Mouse (Mus musculus) neural tube, embryonic 12.5 days (tissue): ENCODE measurements around the gene Smim27. TPM values are rescaled to one million over a fixed set of nuclear protein-coding genes. Genes with fewer than 3 reads are reported as not detected.

Experiments used
- ATAC-seq: fragments of 200-750 bp; cut with Nextera tagmentation; 2 replicates; pipeline ENCODE4 v1.8.0; 2017; ENCODE audit warnings: low read depth, mild to moderate bottlenecking, moderate TSS enrichment, moderate library complexity; ENCODE audit not compliant: low FRiP score
- H3K27ac ChIP-seq: fragments of 300-500 bp; sonication (generic); 2 replicates; pipeline ENCODE4 v1.5.1; 2016
- H3K27me3 ChIP-seq: fragments of 300-500 bp; sonication (generic); replicated peaks from 2 replicates; pipeline ENCODE4 v1.6.1; 2016; ENCODE audit warnings: mild to moderate bottlenecking
- H3K36me3 ChIP-seq: fragments of 300-500 bp; sonication (generic); 2 replicates; pipeline ENCODE4 v1.6.1; 2016; ENCODE audit warnings: mild to moderate bottlenecking
- H3K4me1 ChIP-seq: fragments of 300-500 bp; sonication (generic); 2 replicates; pipeline ENCODE4 v1.6.1; 2016
- H3K4me2 ChIP-seq: fragments of 300-500 bp; sonication (generic); replicated peaks from 2 replicates; pipeline ENCODE4 v1.6.1; 2016; ENCODE audit warnings: mild to moderate bottlenecking
- H3K4me3 ChIP-seq: fragments of 300-500 bp; sonication (generic); 2 replicates; pipeline ENCODE4 v1.5.1; 2016
- H3K9ac ChIP-seq: fragments of 300-500 bp; sonication (generic); 2 replicates; pipeline ENCODE4 v1.6.1; 2016; ENCODE audit warnings: mild to moderate bottlenecking
- H3K9me3 ChIP-seq: fragments of 300-500 bp; sonication (generic); 2 replicates; pipeline ENCODE4 v1.6.1; 2016; ENCODE audit warnings: mild to moderate bottlenecking
- WGBS: fragments of 180-500 bp; shearing (Covaris S2); methylation state at CpG from one replicate; pipeline ENCODE4 v1.1.7; 2016; 5-methylcytosine and 5-hydroxymethylcytosine counted together
- polyA plus RNA-seq: library from polyadenylated mRNA; unstranded; fragments of >200 nt; fragmentation: Nextera tagmentation; extraction: Ambion mirVana; gene quantifications from 2 replicates; pipeline ENCODE4 v1.2.1, GENCODE M21; 2016

Gene Smim27
- polyA plus RNA-seq, 1 experiment from 2014 or later: 23.0 TPM

- H3K4me3 ChIP-seq: peak overlapping the region; percentile 46
- H3K36me3 ChIP-seq: no peaks in the 10 kb centered on the region
- ATAC-seq: peak; percentile 62
- 3% methylated on average over 17 of the region's 17 CpGs for WGBS
- H3K4me2 ChIP-seq: peak overlapping the region; percentile 83
- H3K9ac ChIP-seq: no peak overlapping the region
- H3K4me1 ChIP-seq: peaks cover 19% of the 10 kb centered on the region
- H3K27ac ChIP-seq: no peak overlapping the region
- no peaks in the 10 kb centered on the region for H3K9me3 ChIP-seq
- H3K27me3 ChIP-seq: no peaks in the 10 kb centered on the region
These were observed 30.6 kb upstream of the Smim27 start for GRCm38 (mm10) chr4:40238483-40239408.

DNA sequence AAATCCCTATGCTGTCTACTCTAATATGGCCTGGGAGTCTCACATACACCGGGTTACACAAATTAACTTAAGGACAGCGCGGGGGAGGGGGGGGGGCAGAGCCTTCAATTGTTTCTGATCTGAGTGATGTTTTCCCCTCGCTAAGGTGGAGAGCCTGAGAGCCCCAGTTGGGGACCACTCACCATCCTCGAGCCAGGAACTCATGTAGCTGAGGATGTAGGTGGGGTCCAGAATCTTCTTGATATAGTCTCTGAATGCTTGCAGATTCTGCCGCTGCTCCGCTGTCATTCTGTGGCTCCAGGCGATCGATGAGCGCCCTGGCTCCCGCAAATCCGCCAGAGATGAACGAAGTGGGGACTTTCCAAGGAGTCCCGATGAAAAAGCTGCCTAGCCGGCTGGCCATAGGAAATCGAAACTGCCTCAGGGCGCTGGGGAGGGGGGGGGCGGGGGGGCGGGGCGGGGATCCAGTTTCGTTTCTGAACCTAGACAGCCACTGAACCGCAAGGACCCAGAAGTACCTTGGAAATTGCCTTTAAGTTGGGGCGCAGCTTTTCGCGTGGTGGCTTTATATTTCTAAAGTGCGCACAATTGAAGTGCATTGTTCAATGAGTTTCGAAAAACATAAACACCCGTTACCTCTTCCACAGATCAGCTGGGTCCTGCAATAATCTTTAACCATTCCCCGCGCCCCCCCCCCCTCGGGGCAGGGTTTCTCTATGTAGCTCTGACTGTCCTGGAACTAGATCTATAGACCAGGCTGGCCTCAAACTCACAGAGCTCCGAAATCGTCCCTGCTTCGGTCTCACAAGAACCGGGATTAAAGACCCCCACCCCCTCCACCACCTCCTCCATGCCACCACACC, 29.7 kb upstream of the Smim27 start, which contains the start of gene Ddx58:
TSS of gene Ddx58 (minus strand) at position 420 of the 863 bp plus-strand sequence.
- no peaks in the 10 kb centered on the region for H3K27me3 ChIP-seq
- H3K4me2 ChIP-seq: peak within 1 kb of the TSS; percentile 83
- H3K4me1 ChIP-seq: peaks cover 19% of the 10 kb centered on the region
- no peaks in the 10 kb centered on the region for H3K36me3 ChIP-seq
- H3K27ac ChIP-seq: no peak within 1 kb of the TSS
- peak within 1 kb of the TSS; percentile 60 for H3K9ac ChIP-seq
- peak within 1 kb of the TSS; percentile 46 for H3K4me3 ChIP-seq
- ATAC-seq: peak; percentile 55
- no peaks in the 10 kb centered on the region for H3K9me3 ChIP-seq
- 3% methylated on average over 34 of the region's 35 CpGs for WGBS

DNA sequence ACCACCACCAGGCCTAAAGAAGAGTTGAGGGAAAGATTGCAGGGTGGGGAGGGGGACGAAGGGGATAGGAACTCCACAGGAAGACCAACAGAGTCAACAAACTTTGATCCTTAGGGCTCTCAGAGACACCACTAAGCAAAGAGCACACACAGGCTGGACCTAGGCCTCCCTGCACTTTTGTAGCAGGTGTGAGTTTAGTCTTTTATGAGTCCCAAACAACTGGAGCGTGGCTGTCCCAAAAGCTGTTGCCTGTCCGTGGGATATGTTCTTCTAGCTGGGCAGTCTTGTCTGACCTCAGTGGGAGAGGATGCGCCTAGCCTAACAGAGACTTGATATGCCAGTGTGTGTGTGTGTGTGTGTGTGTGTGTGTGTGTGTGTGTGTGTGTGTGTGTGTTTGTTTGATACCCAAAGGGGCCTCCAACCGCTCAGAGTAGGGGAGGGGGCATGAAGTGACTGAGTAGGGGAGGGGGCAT, 29.1 kb upstream of the Smim27 start:
- Histone ChIP-seq H3K4me3 (peak overlapping the region; percentile 46), H3K27me3 (no peaks in the 10 kb centered on the region), H3K9ac (no peak overlapping the region; the same call in 1 of the 2 replicates), H3K4me1 (peaks cover 19% of the 10 kb centered on the region), H3K4me2 (peak overlapping the region; percentile 83), H3K27ac (no peak overlapping the region), H3K36me3 (no peaks in the 10 kb centered on the region), H3K9me3 (no peaks in the 10 kb centered on the region)
- ATAC-seq: peak; percentile 41; the same call in 1 of the 2 replicates
- 26% methylated on average over 5 of the region's 5 CpGs for WGBS

DNA sequence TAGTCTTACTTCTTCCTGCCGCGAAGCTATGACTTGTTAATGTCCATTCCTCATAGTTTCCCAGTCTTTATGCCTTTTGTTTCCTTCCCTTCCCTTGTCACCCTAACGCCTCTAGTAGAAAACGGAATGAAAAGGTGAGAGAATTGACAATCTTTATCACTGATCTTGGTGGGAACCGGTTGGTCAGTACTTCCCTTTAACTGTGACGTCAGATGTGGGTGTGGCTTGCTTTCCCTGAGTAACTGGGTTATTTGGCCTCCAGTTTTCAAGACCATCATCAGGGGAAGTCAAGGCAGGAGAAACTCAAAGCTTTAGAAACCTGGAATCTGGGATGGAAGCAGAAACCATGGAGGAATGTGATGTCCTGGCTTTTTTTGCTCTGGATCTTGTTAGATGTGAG, 27.5 kb upstream of the Smim27 start:
- Histone ChIP-seq H3K4me1 (peaks cover 19% of the 10 kb centered on the region), H3K36me3 (no peaks in the 10 kb centered on the region), H3K9me3 (no peaks in the 10 kb centered on the region), H3K4me2 (no peak overlapping the region), H3K9ac (no peak overlapping the region), H3K27me3 (no peaks in the 10 kb centered on the region), H3K4me3 (no peak overlapping the region), H3K27ac (no peak overlapping the region)
- 56% methylated on average over 6 of the region's 6 CpGs for WGBS
- no peak for ATAC-seq

DNA sequence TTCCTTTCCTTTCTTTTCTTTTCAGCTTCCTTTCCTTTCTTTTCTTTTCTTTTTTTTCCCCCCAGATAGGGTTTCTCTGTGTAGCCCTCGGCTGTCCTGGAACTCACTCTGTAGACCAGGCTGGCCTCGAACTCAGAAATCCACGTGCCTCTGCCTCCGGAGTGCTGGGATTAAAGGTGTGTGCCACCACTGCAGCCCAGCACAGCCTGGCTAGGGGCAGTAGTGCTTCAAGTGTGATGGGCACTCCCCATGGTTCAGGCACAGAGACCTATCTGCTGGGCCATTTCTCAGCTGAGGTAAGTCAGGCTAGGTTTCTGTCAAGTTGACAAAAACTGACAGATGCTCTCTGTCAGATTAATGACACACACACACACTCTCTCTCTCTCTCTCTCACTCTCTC, 26.4 kb upstream of the Smim27 start:
- Histone ChIP-seq H3K27ac (no peak overlapping the region), H3K27me3 (no peaks in the 10 kb centered on the region), H3K4me1 (peaks cover 19% of the 10 kb centered on the region), H3K9me3 (no peaks in the 10 kb centered on the region), H3K4me2 (no peak overlapping the region), H3K4me3 (no peak overlapping the region), H3K9ac (no peak overlapping the region), H3K36me3 (no peaks in the 10 kb centered on the region)
- ATAC-seq: no peak
- 82% methylated on average over 4 of the region's 4 CpGs for WGBS

DNA sequence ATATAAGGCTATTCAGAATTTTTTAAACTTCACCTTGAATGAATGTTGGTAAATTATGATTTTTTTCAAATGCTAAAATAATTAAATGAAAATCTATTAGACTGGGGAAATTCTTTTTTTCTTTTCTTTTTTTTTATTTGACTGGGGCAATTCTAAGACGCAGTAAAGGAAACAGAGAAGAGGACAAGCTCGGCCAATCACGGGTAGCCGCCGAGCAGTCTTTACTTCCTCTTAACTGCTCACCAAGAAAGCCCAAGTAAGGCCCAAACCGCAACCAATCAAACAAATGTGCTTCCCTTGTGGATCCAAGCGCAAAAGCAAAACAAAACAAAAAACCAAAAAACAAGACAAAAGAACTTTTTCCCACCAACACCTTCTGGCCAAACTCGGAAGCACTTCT, 25.3 kb upstream of the Smim27 start:
- no peak overlapping the region for H3K27ac ChIP-seq
- H3K4me3 ChIP-seq: no peak overlapping the region
- H3K36me3 ChIP-seq: no peaks in the 10 kb centered on the region
- WGBS: 86% methylated on average over 8 of the region's 8 CpGs
- peaks cover 13% of the 10 kb centered on the region for H3K4me1 ChIP-seq
- ATAC-seq: no peak
- H3K9ac ChIP-seq: no peak overlapping the region
- H3K9me3 ChIP-seq: no peaks in the 10 kb centered on the region
- H3K4me2 ChIP-seq: no peak overlapping the region
- no peaks in the 10 kb centered on the region for H3K27me3 ChIP-seq

GRCm38 (mm10) chr4:40250984-40251383, 18.4 kb upstream of the Smim27 start:
- 86% methylated on average over 5 of the region's 5 CpGs for WGBS
- Histone ChIP-seq H3K9ac (no peak overlapping the region), H3K4me2 (no peak overlapping the region), H3K36me3 (no peaks in the 10 kb centered on the region), H3K27me3 (no peaks in the 10 kb centered on the region), H3K27ac (no peak overlapping the region), H3K4me3 (no peak overlapping the region), H3K4me1 (no peaks in the 10 kb centered on the region), H3K9me3 (no peaks in the 10 kb centered on the region)
- ATAC-seq: no peak

GRCm38 (mm10) chr4:40253766-40254165, 15.6 kb upstream of the Smim27 start:
- Histone ChIP-seq H3K27ac (no peak overlapping the region), H3K9ac (no peak overlapping the region), H3K36me3 (0 out of 2 replicates have a peak, but pooled peaks cover 7% of the 10 kb centered on the region), H3K27me3 (no peaks in the 10 kb centered on the region), H3K4me3 (no peak overlapping the region), H3K9me3 (no peaks in the 10 kb centered on the region), H3K4me1 (no peaks in the 10 kb centered on the region), H3K4me2 (no peak overlapping the region)
- ATAC-seq: no peak
- WGBS: 84% methylated on average over 2 of the region's 2 CpGs

DNA sequence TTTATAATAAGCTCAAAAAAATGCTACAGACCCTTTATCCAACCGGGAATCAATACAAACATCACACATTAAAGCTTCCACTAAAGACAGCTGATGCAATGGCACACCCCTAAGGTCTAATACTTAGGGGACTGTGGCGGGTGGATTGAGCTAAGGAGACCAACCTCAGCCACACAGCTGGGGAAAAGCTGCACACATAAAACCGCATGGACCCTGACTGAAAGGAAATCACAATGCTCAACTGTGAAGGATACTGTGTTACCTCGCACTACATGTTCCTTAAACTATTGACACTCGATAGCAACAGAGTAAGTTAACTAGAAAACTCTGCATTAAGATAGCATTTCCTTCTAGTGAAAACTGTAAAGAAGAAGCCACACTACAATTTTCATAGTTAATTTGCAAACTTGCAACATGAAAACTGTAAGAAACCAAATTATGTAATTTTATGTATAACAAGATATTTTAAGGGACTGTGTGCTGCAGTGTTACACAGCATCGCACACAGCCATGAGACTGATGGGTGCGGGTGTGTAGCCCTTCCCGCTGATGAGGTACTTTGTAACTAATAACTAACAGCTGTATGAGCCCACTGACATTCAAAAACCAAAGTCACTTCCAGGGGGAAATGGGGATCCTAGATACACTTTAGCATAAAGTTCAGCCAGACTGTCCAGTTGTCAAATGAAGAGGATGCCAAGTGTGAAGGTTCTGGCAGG, 14.8 kb upstream of the Smim27 start:
- Histone ChIP-seq H3K4me3 (no peak overlapping the region), H3K27ac (no peak overlapping the region), H3K36me3 (peaks cover 13% of the 10 kb centered on the region), H3K9ac (no peak overlapping the region), H3K27me3 (no peaks in the 10 kb centered on the region), H3K4me1 (no peaks in the 10 kb centered on the region), H3K9me3 (no peaks in the 10 kb centered on the region), H3K4me2 (no peak overlapping the region)
- 89% methylated on average over 8 of the region's 8 CpGs for WGBS
- ATAC-seq: no peak

DNA sequence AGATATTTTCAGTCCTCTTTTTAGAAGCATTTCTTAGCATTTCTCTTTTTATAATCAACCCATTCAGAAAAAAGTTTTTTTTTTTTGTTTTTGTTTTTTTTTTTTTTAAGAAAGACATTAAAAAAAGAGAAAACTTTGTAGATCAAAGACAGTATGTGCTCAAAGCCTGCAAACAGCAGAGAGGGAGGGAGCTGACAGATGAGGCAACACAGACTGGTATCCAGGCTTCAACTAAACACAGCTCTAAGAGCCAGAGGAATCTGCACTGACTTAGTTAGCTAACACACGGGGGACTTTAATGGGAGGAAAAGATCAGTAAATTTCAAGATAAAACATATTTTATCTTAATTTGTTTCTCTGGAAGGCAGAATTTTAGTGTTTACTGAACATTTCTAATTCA, 5.1 kb upstream of the Smim27 start:
- H3K4me1 ChIP-seq: peaks cover 7% of the 10 kb centered on the region
- H3K27ac ChIP-seq: no peak overlapping the region
- H3K36me3 ChIP-seq: peaks cover 45% of the 10 kb centered on the region
- H3K4me2 ChIP-seq: no peak overlapping the region
- H3K9ac ChIP-seq: no peak overlapping the region
- no peaks in the 10 kb centered on the region for H3K27me3 ChIP-seq
- WGBS: 91% methylated on average over 1 of the region's 1 CpGs
- no peaks in the 10 kb centered on the region for H3K9me3 ChIP-seq
- no peak for ATAC-seq
- H3K4me3 ChIP-seq: no peak overlapping the region

DNA sequence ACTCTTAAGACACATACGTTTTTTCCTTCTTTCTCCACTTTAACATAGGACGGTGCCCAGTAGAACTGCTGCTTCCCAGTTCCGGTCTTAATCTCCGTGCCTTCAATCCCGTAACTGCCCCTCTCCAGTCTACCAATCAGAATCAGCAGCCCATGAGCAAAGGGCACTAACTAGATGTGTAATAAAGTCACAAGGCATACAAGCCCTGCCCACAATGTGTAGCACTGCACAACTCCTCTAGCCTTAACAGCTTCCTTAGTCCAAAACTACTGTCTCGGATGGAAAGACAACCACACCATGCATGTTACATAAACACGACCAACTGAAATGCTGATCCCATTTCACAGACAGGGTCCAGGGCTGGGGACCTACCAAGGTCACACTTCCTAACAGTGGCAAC, 1.7 kb upstream of the Smim27 start:
- peak overlapping the region; percentile 66 for H3K9ac ChIP-seq
- WGBS: 76% methylated on average over 7 of the region's 7 CpGs
- H3K27me3 ChIP-seq: no peaks in the 10 kb centered on the region

More for the DNA sequence above, 1.7 kb upstream of the Smim27 start:
- Histone ChIP-seq H3K36me3 (peaks cover 18% of the 10 kb centered on the region), H3K4me2 (peak overlapping the region; percentile 75), H3K4me1 (peaks cover 7% of the 10 kb centered on the region), H3K4me3 (peak overlapping the region; percentile 58), H3K27ac (no peak overlapping the region), H3K9me3 (no peaks in the 10 kb centered on the region)
- ATAC-seq: no peak; the same call in 1 of the 2 replicates
